Mouse (Mus musculus): ENCODE results near the gene Tmc4. TPM values are rescaled to one million over a fixed set of nuclear protein-coding genes. Genes with fewer than 3 reads are reported as not detected.

The Tmc4 gene
- total RNA-seq, 2 experiments from 2014 or later = 0.99 to 1.1 TPM

GRCm38 (mm10) chr7:3692382-3692986, 15.1 kb upstream of the Tmc4 start, which contains the start of gene Tsen34:
Gene Tsen34 (plus strand): TSS chr7:3692863.
- no peak for DNase-seq

GRCm38 (mm10) chr7:3691919-3692318, 14.6 kb upstream of the Tmc4 start:
- DNase-seq = no peak

GRCm38 (mm10) chr7:3685400-3686187, 8.2 kb upstream of the Tmc4 start:
- no peak for DNase-seq

GRCm38 (mm10) chr7:3684698-3685097, 7.3 kb upstream of the Tmc4 start:
- DNase-seq = no peak

GRCm38 (mm10) chr7:3683908-3684550, 6.7 kb upstream of the Tmc4 start:
- DNase-seq = no peak

GRCm38 (mm10) chr7:3676371-3676770, 982 bp downstream of the Tmc4 start:
- no peak for DNase-seq

- no peak for DNase-seq
These were observed 2.2 kb downstream of the Tmc4 start for GRCm38 (mm10) chr7:3675228-3675548.

GRCm38 (mm10) chr7:3674507-3675227, 2.7 kb downstream of the Tmc4 start:
- DNase-seq = peak; percentile 87

GRCm38 (mm10) chr7:3666921-3667391, 10.4 kb downstream of the Tmc4 start:
- DNase-seq = no peak

GRCm38 (mm10) chr7:3665215-3666114, 11.9 kb downstream of the Tmc4 start, which contains the start of gene Leng1:
Gene Leng1 (minus strand): TSS chr7:3665840.
- peak; percentile 92 for DNase-seq

GRCm38 (mm10) chr7:3664524-3665214, 12.7 kb downstream of the Tmc4 start:
- DNase-seq = no peak

GRCm38 (mm10) chr7:3658578-3658977, 18.8 kb downstream of the Tmc4 start:
- DNase-seq = no peak

GRCm38 (mm10) chr7:3656966-3657365, 20.4 kb downstream of the Tmc4 start:
- no peak for DNase-seq

- DNase-seq = no peak
These were observed 30.7 kb downstream of the Tmc4 start for GRCm38 (mm10) chr7:3646641-3647040.

GRCm38 (mm10) chr7:3646188-3646587, 31.2 kb downstream of the Tmc4 start:
- DNase-seq = no peak

GRCm38 (mm10) chr7:3645488-3646025, 31.8 kb downstream of the Tmc4 start:
- DNase-seq = no peak

GRCm38 (mm10) chr7:3644672-3645487, 32.5 kb downstream of the Tmc4 start, which contains the start of gene Cnot3:
Gene Cnot3 (plus strand): TSS chr7:3645268.
- DNase-seq = peak; percentile 94

GRCm38 (mm10) chr7:3644348-3644671, 33.0 kb downstream of the Tmc4 start:
- peak; percentile 74 for DNase-seq

- no peak for DNase-seq
These were observed 33.5 kb downstream of the Tmc4 start for GRCm38 (mm10) chr7:3643843-3644242.

- no peak for DNase-seq
These were observed 33.9 kb downstream of the Tmc4 start for GRCm38 (mm10) chr7:3643412-3643811.

All from gastrocnemius, postnatal 10 days (tissue).